Mouse (Mus musculus): ENCODE data around the gene B3galt2. TPM values are rescaled to one million over a fixed set of nuclear protein-coding genes. Genes with fewer than 3 reads are reported as not detected.
A peak's percentile ranks its signal among the peaks of the same experiment; 100 is the strongest.
"Not testable (repeated sequence)": the region's sequence is repeated elsewhere in the genome, so short reads cannot be mapped to it uniquely, and the experiment has no call there.

The B3galt2 gene
- polyA plus RNA-seq, 1 experiment from 2014 or later = 0.15 TPM

- H3K4me1 ChIP-seq = peaks cover 3% of the 10 kb centered on the region; the same call in 1 of the 2 replicates
- ATAC-seq (ENCODE audit: extremely low read depth, insufficient number of reproducible peaks, low FRiP score, low TSS enrichment) = no peak
- WGBS = 69% methylated on average over 4 of the region's 4 CpGs
Observed at GRCm38 (mm10) chr1:143645386-143645785, 4.9 kb downstream of the B3galt2 start.

DNA sequence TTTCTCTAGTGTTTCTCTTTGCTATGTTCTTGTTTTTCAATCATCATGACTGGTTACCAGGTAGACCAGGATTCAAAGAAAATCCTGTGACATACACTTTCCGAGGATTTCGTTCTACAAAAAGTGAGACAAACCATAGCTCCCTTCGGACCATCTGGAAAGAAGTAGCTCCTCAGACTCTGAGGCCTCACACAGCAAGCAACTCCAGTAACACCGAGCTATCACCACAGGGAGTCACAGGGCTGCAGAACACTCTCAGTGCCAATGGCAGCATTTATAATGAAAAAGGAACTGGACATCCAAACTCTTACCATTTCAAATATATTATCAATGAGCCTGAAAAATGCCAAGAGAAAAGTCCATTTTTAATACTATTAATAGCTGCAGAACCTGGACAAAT, 5.8 kb downstream of the B3galt2 start:
- Histone ChIP-seq H3K4me3 (no peak overlapping the region), H3K9me3 (no peaks in the 10 kb centered on the region), H3K27ac (replicated peaks) (no peak overlapping the region), H3K4me1 (no peaks in the 10 kb centered on the region; the same call in 1 of the 2 replicates), H3K9ac (no peak overlapping the region), H3K4me2 (no peak overlapping the region), H3K27me3 (replicated peaks) (no peaks in the 10 kb centered on the region), H3K36me3 (peaks cover 11% of the 10 kb centered on the region)
- ATAC-seq (ENCODE audit: extremely low read depth, insufficient number of reproducible peaks, low FRiP score, low TSS enrichment) = no peak
- 81% methylated on average over 4 of the region's 4 CpGs for WGBS

More at GRCm38 (mm10) chr1:143645386-143645785, 4.9 kb downstream of the B3galt2 start:
- no peaks in the 10 kb centered on the region for H3K27me3 ChIP-seq (replicated peaks)
- H3K9me3 ChIP-seq = no peaks in the 10 kb centered on the region
- H3K27ac ChIP-seq (replicated peaks) = no peak overlapping the region
- H3K36me3 ChIP-seq = peaks cover 7% of the 10 kb centered on the region
- H3K4me2 ChIP-seq = no peak overlapping the region
- no peak overlapping the region for H3K9ac ChIP-seq
- no peak overlapping the region for H3K4me3 ChIP-seq

- Histone ChIP-seq H3K9me3 (no peaks in the 10 kb centered on the region), H3K27me3 (replicated peaks) (no peaks in the 10 kb centered on the region), H3K36me3 (peaks cover 21% of the 10 kb centered on the region), H3K4me3 (no peak overlapping the region), H3K4me1 (no peaks in the 10 kb centered on the region), H3K27ac (replicated peaks) (no peak overlapping the region), H3K9ac (no peak overlapping the region), H3K4me2 (no peak overlapping the region)
- no peak for ATAC-seq (ENCODE audit: extremely low read depth, insufficient number of reproducible peaks, low FRiP score, low TSS enrichment)
- 91% methylated on average over 2 of the region's 2 CpGs for WGBS
Observed at GRCm38 (mm10) chr1:143650317-143650716, 9.9 kb downstream of the B3galt2 start.

GRCm38 (mm10) chr1:143653646-143654045, 13.2 kb downstream of the B3galt2 start:
- ATAC-seq (ENCODE audit: extremely low read depth, insufficient number of reproducible peaks, low FRiP score, low TSS enrichment) = no peak
- no peak overlapping the region for H3K9ac ChIP-seq
- no peaks in the 10 kb centered on the region for H3K27me3 ChIP-seq (replicated peaks)
- H3K9me3 ChIP-seq = no peaks in the 10 kb centered on the region
- H3K4me3 ChIP-seq = no peak overlapping the region
- H3K27ac ChIP-seq (replicated peaks) = no peak overlapping the region
- 87% methylated on average over 3 of the region's 3 CpGs for WGBS
- no peak overlapping the region for H3K4me2 ChIP-seq
- no peaks in the 10 kb centered on the region for H3K4me1 ChIP-seq
- H3K36me3 ChIP-seq = peaks cover 17% of the 10 kb centered on the region

DNA sequence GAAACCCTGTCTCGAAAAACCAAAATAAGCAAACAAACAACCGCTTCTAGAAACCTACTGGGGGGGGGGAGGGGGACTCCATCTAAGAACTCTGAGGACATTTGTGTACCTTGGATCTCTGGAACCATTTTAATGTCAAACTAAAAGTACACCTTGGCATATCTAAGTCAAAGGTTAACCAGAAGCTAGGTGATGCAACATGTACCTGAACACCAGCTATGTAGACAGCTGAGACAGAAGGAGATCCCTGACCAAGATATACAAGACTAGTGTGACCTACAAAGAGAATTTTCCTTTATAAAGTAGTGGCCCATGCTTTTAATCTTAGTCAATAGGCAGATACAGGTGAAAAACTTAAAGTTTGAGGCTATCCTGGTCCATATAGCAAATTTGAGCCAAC, 22.7 kb downstream of the B3galt2 start:
- no peak overlapping the region for H3K9ac ChIP-seq
- no peaks in the 10 kb centered on the region for H3K27me3 ChIP-seq (replicated peaks)
- ATAC-seq (ENCODE audit: extremely low read depth, insufficient number of reproducible peaks, low FRiP score, low TSS enrichment) = no peak
- peaks cover 4% of the 10 kb centered on the region for H3K4me1 ChIP-seq
- peaks cover 47% of the 10 kb centered on the region for H3K36me3 ChIP-seq
- WGBS = 94% methylated on average over 2 of the region's 2 CpGs
- no peak overlapping the region for H3K27ac ChIP-seq (replicated peaks)
- H3K4me3 ChIP-seq = no peak overlapping the region
- no peak overlapping the region for H3K4me2 ChIP-seq
- no peaks in the 10 kb centered on the region for H3K9me3 ChIP-seq

DNA sequence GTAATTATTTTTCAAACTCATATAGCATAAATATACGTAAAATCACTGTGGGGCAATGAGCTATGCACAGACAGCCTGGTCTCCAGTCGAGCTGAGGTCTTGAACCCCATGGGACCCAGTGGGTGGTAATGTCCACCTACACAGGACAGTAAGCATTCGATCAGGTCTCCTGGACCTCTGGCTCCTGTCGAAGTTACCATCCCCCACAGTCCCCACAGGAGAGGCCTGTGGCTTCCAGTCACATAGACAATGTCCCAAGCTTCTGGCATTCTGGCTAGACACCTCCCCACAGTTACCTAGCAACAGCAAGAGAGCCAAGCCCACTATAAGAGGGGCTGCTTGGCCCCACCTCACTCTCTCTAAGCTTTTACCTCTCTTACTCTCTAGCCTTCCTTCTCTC, 24.3 kb downstream of the B3galt2 start:
- H3K27me3 ChIP-seq (replicated peaks); H3K9me3 ChIP-seq; H3K9ac ChIP-seq; H3K27ac ChIP-seq (replicated peaks); H3K4me1 ChIP-seq; H3K4me2 ChIP-seq; ATAC-seq (ENCODE audit: extremely low read depth, insufficient number of reproducible peaks, low FRiP score, low TSS enrichment); H3K4me3 ChIP-seq: not testable (repeated sequence)
- WGBS = 91% methylated on average over 4 of the region's 4 CpGs
- H3K36me3 ChIP-seq = peaks cover 57% of the 10 kb centered on the region

- no peak overlapping the region for H3K4me3 ChIP-seq
- peaks cover 62% of the 10 kb centered on the region for H3K36me3 ChIP-seq
- H3K27me3 ChIP-seq (replicated peaks) = no peaks in the 10 kb centered on the region
- H3K27ac ChIP-seq (replicated peaks) = no peak overlapping the region
- H3K9me3 ChIP-seq = no peaks in the 10 kb centered on the region
- H3K9ac ChIP-seq = no peak overlapping the region
- H3K4me1 ChIP-seq = no peaks in the 10 kb centered on the region
- 91% methylated on average over 4 of the region's 4 CpGs for WGBS
- ATAC-seq (ENCODE audit: extremely low read depth, insufficient number of reproducible peaks, low FRiP score, low TSS enrichment) = no peak
- no peak overlapping the region for H3K4me2 ChIP-seq
Observed at GRCm38 (mm10) chr1:143675734-143676361, 35.4 kb downstream of the B3galt2 start.

- 95% methylated on average over 5 of the region's 5 CpGs for WGBS
- H3K36me3 ChIP-seq = peaks cover 66% of the 10 kb centered on the region
- no peak for ATAC-seq (ENCODE audit: extremely low read depth, insufficient number of reproducible peaks, low FRiP score, low TSS enrichment)
Observed at GRCm38 (mm10) chr1:143681108-143681507, 40.6 kb downstream of the B3galt2 start.

DNA sequence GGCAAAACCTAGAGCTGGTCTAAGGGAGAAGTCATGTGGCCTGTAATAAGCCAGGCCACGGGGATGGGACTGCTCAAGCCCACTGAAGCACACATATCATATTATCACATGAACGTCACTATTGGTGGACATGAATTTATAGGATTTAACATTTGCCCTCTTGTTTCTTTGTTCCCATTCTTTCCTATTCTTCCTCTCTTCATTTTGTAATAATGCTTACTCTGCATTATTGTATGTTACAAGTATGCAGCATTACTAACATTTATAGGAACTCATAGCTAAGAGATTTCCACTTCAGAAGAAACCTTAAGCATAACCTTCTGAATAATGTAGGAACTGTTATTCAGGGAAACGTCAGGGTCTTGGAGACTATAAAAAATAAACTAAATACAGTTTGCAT, 44.4 kb downstream of the B3galt2 start:
- Histone ChIP-seq H3K4me3 (no peak overlapping the region), H3K27ac (replicated peaks) (no peak overlapping the region), H3K9me3 (no peaks in the 10 kb centered on the region), H3K9ac (no peak overlapping the region), H3K4me2 (no peak overlapping the region), H3K4me1 (no peaks in the 10 kb centered on the region), H3K27me3 (replicated peaks) (no peaks in the 10 kb centered on the region), H3K36me3 (peaks cover 67% of the 10 kb centered on the region)
- ATAC-seq (ENCODE audit: extremely low read depth, insufficient number of reproducible peaks, low FRiP score, low TSS enrichment) = no peak
- WGBS = 93% methylated on average over 3 of the region's 3 CpGs

More at GRCm38 (mm10) chr1:143681108-143681507, 40.6 kb downstream of the B3galt2 start:
- Histone ChIP-seq H3K4me2 (no peak overlapping the region), H3K4me3 (no peak overlapping the region), H3K27me3 (replicated peaks) (no peaks in the 10 kb centered on the region), H3K9me3 (no peaks in the 10 kb centered on the region), H3K27ac (replicated peaks) (no peak overlapping the region), H3K4me1 (no peaks in the 10 kb centered on the region), H3K9ac (no peak overlapping the region)

DNA sequence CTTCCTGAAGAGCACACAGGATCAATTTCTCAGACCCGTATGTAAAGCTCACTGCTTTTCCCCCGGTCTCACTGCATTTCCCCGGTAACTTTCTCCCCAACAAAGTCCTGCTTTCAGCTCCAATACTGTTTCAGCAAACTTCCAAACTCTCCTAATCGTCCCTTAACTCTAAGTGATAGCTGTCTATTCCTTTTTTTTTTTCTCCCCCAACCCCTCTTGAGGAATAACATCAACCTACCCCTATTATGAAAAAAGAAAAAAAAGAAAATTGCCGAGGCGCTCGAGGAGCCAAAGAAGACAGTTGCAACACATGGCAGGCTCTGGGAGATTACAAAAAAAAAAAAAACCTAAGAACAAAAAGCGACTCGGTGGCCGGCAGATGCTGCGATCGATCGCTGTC, 61.3 kb downstream of the B3galt2 start:
- H3K27ac ChIP-seq (replicated peaks) = peak overlapping the region; percentile 92
- ATAC-seq (ENCODE audit: extremely low read depth, insufficient number of reproducible peaks, low FRiP score, low TSS enrichment) = no peak
- no peaks in the 10 kb centered on the region for H3K27me3 ChIP-seq (replicated peaks)
- H3K4me3 ChIP-seq = peak overlapping the region; percentile 94
- H3K4me1 ChIP-seq = peaks cover 23% of the 10 kb centered on the region
- H3K36me3 ChIP-seq = peaks cover 16% of the 10 kb centered on the region
- H3K9me3 ChIP-seq = no peaks in the 10 kb centered on the region
- peak overlapping the region; percentile 85 for H3K4me2 ChIP-seq
- WGBS = under 1% methylated on average over 13 of the region's 13 CpGs
- peak overlapping the region; percentile 91 for H3K9ac ChIP-seq

GRCm38 (mm10) chr1:143702141-143702740, 61.8 kb downstream of the B3galt2 start:
- Histone ChIP-seq H3K27ac (replicated peaks) (peak overlapping the region; percentile 92), H3K36me3 (peaks cover 11% of the 10 kb centered on the region), H3K9ac (peak overlapping the region; percentile 91), H3K27me3 (replicated peaks) (no peaks in the 10 kb centered on the region), H3K4me2 (peak overlapping the region; percentile 85), H3K4me3 (peak overlapping the region; percentile 94), H3K9me3 (no peaks in the 10 kb centered on the region), H3K4me1 (peaks cover 23% of the 10 kb centered on the region)
- under 1% methylated on average over 29 of the region's 48 CpGs for WGBS
- peak; percentile 28 for ATAC-seq (ENCODE audit: extremely low read depth, insufficient number of reproducible peaks, low FRiP score, low TSS enrichment)

Measured in heart, embryonic 13.5 days (tissue).